Mouse (Mus musculus) stomach, postnatal 0 days (tissue): ENCODE measurements at regions not wholly inside any gene's neighbourhood (a gene's known extent, or its start where the extent isn't known, plus 50 kb on each side); places are given as distances from the start of the nearest gene placed in this dataset.
"Not testable (repeated sequence)": the region's sequence is repeated elsewhere in the genome, so short reads cannot be mapped to it uniquely, and the experiment has no call there.

Experiments used
- ATAC-seq: fragments of 200-750 bp; cut with Nextera tagmentation; 2 replicates; pipeline ENCODE4 v1.8.0; 2017; ENCODE audit not compliant: low FRiP score, low TSS enrichment
- DNase-seq: peaks from one replicate; pipeline ENCODE4 v3.0.0-alpha.2; 2016; ENCODE audit warnings: low spot score
- H3K27ac ChIP-seq: fragments of 300-500 bp; sonication (generic); replicated peaks from 2 replicates; pipeline ENCODE4 v1.5.1; 2014; ENCODE audit warnings: mild to moderate bottlenecking, control low read depth
- H3K27me3 ChIP-seq: fragments of 300-500 bp; sonication (generic); 2 replicates; pipeline ENCODE4 v1.6.1; 2014; ENCODE audit warnings: low read length; ENCODE audit not compliant: control insufficient read depth, insufficient read depth
- H3K36me3 ChIP-seq: fragments of 300-500 bp; sonication (generic); 2 replicates; pipeline ENCODE4 v1.6.1; 2014; ENCODE audit warnings: low read length, mixed read lengths; ENCODE audit not compliant: control insufficient read depth, insufficient read depth
- H3K4me1 ChIP-seq: fragments of 300-500 bp; sonication (generic); replicated peaks from 2 replicates; pipeline ENCODE4 v1.6.1; 2014; ENCODE audit warnings: antibody characterized with exemption; ENCODE audit not compliant: control insufficient read depth, insufficient read depth
- H3K4me2 ChIP-seq: fragments of 300-500 bp; sonication (generic); replicated peaks from 2 replicates; pipeline ENCODE4 v1.6.1; 2014; ENCODE audit warnings: low read depth, mild to moderate bottlenecking, control low read depth, moderate library complexity
- H3K4me3 ChIP-seq: fragments of 300-500 bp; sonication (generic); 2 replicates; pipeline ENCODE4 v1.5.1; 2014; ENCODE audit warnings: low read depth, low read length, control low read depth
- H3K9ac ChIP-seq: fragments of 300-500 bp; sonication (generic); 2 replicates; pipeline ENCODE4 v1.6.1; 2014; ENCODE audit warnings: mild to moderate bottlenecking, low read length, control low read depth, mixed read lengths
- H3K9me3 ChIP-seq: fragments of 300-500 bp; sonication (generic); 2 replicates; pipeline ENCODE4 v1.6.1; 2016; ENCODE audit warnings: low read length; ENCODE audit not compliant: control insufficient read depth
- CTCF ChIP-seq: IDR thresholded peaks from 2 replicates; pipeline ENCODE4 v1.5.1; 2016; ENCODE audit warnings: antibody characterized with exemption, low read depth, mild to moderate bottlenecking, moderate library complexity
- WGBS: fragments of 180-500 bp; shearing (Covaris S2); extraction: QIAGEN DNeasy Blood & Tissue Kit; methylation state at CpG from one replicate; pipeline ENCODE4 v1.1.7; 2014; 5-methylcytosine and 5-hydroxymethylcytosine counted together

GRCm38 (mm10) chr13:61957197-61957596 lies 172.5 kb upstream of the Zfp808 start:
- not testable (repeated sequence) for H3K9ac ChIP-seq, ATAC-seq, H3K4me3 ChIP-seq, H3K27me3 ChIP-seq, DNase-seq, H3K4me1 ChIP-seq, H3K27ac ChIP-seq, H3K9me3 ChIP-seq, H3K36me3 ChIP-seq, H3K4me2 ChIP-seq
- WGBS: 81% methylated on average over 8 of the region's 9 CpGs

DNA sequence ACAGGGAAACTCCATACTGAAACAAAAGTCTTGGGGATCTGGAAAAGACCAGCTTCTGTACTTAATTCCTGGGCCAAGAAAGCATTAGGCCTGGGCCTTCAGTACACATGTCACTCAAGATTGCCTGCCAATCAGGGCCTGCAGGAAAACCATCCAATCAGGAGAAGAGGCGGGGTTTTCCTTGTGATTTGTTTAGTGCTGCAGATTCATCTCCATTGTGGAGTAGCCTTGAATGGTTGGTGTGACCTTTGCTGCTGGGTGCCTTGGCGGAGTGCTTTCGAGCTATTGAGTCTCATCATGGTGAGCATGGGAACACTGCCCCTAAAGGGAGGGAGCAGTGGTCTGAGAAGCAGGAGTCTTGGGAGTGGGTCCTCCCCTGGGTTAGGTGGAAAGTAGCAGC lies 150.8 kb upstream of the Zfp808 start:
- H3K4me1 ChIP-seq, H3K4me3 ChIP-seq, H3K9ac ChIP-seq, H3K27ac ChIP-seq, H3K4me2 ChIP-seq, H3K36me3 ChIP-seq, ATAC-seq, DNase-seq, H3K27me3 ChIP-seq, H3K9me3 ChIP-seq: not testable (repeated sequence)
- 80% methylated on average over 3 of the region's 3 CpGs for WGBS

DNA sequence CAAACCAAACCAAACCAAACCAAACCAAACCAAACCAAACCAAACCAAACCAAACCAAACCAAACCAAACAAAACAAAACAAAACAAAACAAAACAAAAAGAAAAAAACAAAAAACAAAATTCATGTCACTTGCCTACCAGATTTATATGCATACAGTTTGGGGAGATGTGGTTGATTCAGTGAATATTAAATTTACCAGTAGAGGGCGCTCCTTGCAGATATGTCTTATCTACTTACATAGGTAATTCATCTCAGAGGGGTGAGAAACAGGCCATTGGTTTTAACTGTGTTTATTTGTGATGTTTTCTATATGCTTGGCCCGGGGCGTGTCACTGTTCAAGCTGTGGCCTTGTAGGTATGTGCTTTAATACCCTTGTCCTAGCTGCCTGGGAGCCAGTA lies 133.2 kb upstream of the Zfp808 start:
- ATAC-seq, H3K36me3 ChIP-seq, H3K4me3 ChIP-seq, H3K4me1 ChIP-seq, H3K27ac ChIP-seq, H3K9me3 ChIP-seq, H3K4me2 ChIP-seq, H3K27me3 ChIP-seq, DNase-seq, H3K9ac ChIP-seq: not testable (repeated sequence)
- TF ChIP-seq CTCF: peak; percentile 19
- WGBS: 63% methylated on average over 3 of the region's 3 CpGs

- H3K27ac ChIP-seq, H3K27me3 ChIP-seq, H3K9me3 ChIP-seq, H3K4me1 ChIP-seq, H3K4me2 ChIP-seq, H3K9ac ChIP-seq, ATAC-seq, H3K36me3 ChIP-seq, H3K4me3 ChIP-seq: not testable (repeated sequence)
- 4% methylated on average over 6 of the region's 6 CpGs for WGBS
- peak; percentile 14 for DNase-seq
- peak; percentile 61 for TF ChIP-seq CTCF
Observed at GRCm38 (mm10) chr13:61998803-61999202, 130.9 kb upstream of the Zfp808 start.

DNA sequence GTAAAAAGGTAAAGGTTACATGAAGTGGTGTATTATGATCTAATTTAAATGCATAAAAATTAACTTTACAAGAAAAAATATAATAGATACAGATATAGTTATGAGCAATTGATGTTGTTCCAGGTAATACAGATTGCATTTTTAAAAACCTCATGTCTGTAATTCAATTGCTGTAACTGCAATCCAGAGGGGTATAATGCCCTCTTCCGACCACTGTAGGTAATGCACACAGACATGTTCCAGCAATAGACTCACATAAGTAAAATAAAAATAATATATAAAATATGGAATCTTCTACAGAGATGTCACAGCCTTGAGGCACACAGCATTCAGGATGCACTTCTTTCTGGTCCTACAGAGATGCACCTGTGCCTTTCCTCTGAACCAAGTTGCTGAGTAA lies 122.4 kb upstream of the Zfp808 start:
- H3K4me3 ChIP-seq, H3K4me2 ChIP-seq, H3K4me1 ChIP-seq, DNase-seq, ATAC-seq, H3K27me3 ChIP-seq, H3K27ac ChIP-seq, H3K9me3 ChIP-seq, H3K36me3 ChIP-seq, H3K9ac ChIP-seq: not testable (repeated sequence)
- 0 out of 2 replicates have a peak, but pooled peaks have one; percentile 2 for TF ChIP-seq CTCF
- 68% methylated on average over 1 of the region's 1 CpGs for whole genome bisulfite sequencing

DNA sequence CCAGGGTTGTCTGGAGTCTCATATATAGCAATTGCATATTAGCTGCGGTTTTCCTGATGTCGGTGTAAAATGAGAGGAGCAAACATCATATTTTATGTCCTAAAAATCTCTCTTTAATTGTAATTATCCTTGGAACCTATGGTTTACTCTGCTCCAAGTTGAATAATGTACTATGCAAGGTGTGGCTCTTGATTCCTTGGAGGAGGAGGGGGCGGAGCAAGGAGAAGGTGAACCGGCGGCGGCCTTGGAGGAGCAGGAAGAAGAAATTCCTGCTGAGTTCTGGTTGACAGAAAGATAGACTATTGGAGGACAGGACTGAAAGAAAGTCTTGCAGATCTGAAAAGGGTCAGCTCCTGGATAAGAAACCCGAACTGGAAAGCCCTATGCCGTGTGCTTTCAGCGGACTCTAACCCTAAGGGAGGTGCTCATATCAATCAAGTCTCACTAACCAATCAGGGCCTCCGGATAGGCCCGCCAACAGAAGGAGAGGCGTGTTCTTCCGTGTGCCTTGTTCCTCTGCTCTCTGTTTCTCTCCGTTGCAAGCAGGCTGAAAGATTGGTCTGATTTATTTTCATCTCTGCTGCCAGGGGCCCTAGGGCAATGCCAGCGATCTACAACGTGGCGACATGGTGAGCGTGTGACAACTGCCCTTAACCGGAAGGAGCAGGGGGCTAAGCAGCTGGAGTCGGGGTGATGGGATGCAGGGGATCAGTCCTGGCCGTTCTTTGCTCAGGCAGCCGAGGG lies 114.1 kb upstream of the Zfp808 start:
- H3K27me3 ChIP-seq, H3K4me1 ChIP-seq, H3K9me3 ChIP-seq, H3K36me3 ChIP-seq: not testable (repeated sequence)
- DNase-seq (peak; percentile 55), ATAC-seq (peak; percentile 78; the same call in 1 of the 2 replicates)
- Histone ChIP-seq H3K4me3 (peak overlapping the region; percentile 55), H3K27ac (peak overlapping the region; percentile 67), H3K4me2 (peak overlapping the region; percentile 57), H3K9ac (peak overlapping the region; percentile 66)
- 2% methylated on average over 22 of the region's 22 CpGs for WGBS

- not testable (repeated sequence) for H3K27me3 ChIP-seq, ATAC-seq, H3K36me3 ChIP-seq, H3K9me3 ChIP-seq, H3K4me1 ChIP-seq, DNase-seq
- Histone ChIP-seq H3K4me2 (peak overlapping the region; percentile 57), H3K4me3 (peak overlapping the region; percentile 55), H3K27ac (peak overlapping the region; percentile 67), H3K9ac (peak overlapping the region; percentile 66)
- under 1% methylated on average over 5 of the region's 5 CpGs for WGBS
Observed at GRCm38 (mm10) chr13:62016168-62016502, 113.6 kb upstream of the Zfp808 start.

DNA sequence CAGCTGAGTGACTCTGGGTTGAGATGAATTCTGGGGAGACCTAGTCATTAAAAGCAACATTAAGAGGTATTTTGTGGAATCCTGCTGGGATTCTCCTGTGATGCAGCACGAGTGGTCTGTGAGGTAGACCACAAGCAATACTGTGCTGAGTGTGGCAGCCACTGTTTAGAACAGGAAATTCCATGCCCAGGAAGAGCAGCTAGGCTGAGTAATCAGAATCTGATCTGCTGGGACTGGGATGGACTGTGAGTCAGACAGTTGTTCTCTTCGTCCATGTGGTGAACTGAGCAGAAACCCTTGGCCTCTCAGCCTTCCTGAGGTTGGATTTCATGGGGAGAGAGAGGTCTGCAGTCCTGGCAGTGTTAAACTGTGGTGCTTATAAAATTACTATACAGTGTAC lies 92.0 kb upstream of the Zfp808 start:
- H3K4me1 ChIP-seq, H3K27ac ChIP-seq, H3K36me3 ChIP-seq, H3K4me2 ChIP-seq, ATAC-seq, H3K4me3 ChIP-seq, H3K9ac ChIP-seq, DNase-seq, H3K9me3 ChIP-seq, H3K27me3 ChIP-seq: not testable (repeated sequence)
- 91% methylated on average over 2 of the region's 2 CpGs for WGBS

DNA sequence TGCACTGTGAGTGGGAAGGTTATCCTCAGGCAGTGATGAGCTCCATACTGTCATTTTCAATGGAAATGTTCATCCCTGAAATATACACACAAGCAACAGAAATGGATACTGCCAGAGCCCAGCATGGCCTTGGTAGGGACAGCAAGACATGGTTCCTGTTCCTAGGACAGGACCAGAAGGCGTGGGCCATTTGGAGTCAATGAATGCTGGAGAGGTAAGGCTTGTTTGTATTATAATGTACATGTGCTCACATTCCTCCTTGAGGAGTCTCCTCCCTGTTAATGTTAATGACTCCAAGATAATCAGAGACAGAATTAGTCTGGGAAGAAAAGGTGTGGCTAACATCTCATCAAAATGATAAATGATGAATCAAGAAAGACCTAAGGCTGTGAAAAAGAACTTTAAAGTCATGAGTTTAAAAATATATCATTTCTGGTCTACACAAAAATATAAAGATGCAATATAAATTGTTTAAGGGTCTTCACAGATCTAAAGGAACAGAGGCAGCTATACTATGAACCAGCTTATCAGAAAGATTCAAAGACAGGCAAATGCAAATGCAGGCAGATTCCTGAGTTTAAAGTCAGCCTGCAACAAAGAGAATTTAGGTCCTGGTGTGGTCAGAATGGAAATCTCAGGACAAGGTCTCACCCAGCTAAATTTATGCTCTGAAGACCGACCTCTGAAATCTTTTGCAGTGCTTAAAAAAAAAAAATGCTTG lies 51.6 kb upstream of the Zfp808 start:
- not testable (repeated sequence) for DNase-seq, H3K9ac ChIP-seq, H3K4me2 ChIP-seq, H3K4me1 ChIP-seq, H3K4me3 ChIP-seq, ATAC-seq, H3K27me3 ChIP-seq, H3K27ac ChIP-seq, H3K36me3 ChIP-seq, H3K9me3 ChIP-seq
- WGBS: 58% methylated on average over 2 of the region's 2 CpGs
